Mouse (Mus musculus) brown adipose tissue, adult 24 weeks (tissue): Measurements from ENCODE around the gene Adamts18. TPM values are rescaled to one million over a fixed set of nuclear protein-coding genes. Genes with fewer than 3 reads are reported as not detected.

ENCODE experiments used
- H3K27ac ChIP-seq: fragments of 200-500 bp; replicated peaks from 2 replicates; pipeline ENCODE4 v1.5.1; 2012; ENCODE audit warnings: low read depth, mild to moderate bottlenecking, low read length
- H3K4me1 ChIP-seq: fragments of 200-500 bp; 2 replicates; pipeline ENCODE4 v1.6.1; 2012; ENCODE audit warnings: low read length, mixed read lengths; ENCODE audit not compliant: control insufficient read depth, insufficient read depth, insufficient read length
- H3K4me3 ChIP-seq: fragments of 200-500 bp; 2 replicates; pipeline ENCODE4 v1.5.1; 2012; ENCODE audit warnings: low read depth, mild to moderate bottlenecking, low read length, moderate library complexity; ENCODE audit not compliant: insufficient read depth
- polyA plus RNA-seq: library from polyadenylated mRNA; stranded (reverse); fragments of >200 nt; gene quantifications from 2 replicates; pipeline ENCODE4 v1.2.4, GENCODE M21; 2012; ENCODE audit not compliant: missing spikeins, insufficient read depth, insufficient read length

Adamts18 gene
- polyA plus RNA-seq, 1 experiment: not detected

- Histone ChIP-seq H3K4me3 (no peak overlapping the region), H3K4me1 (no peaks in the 10 kb centered on the region), H3K27ac (no peak overlapping the region)
Observed at GRCm38 (mm10) chr8:113752349-113752748, 96.2 kb downstream of the Adamts18 start.

GRCm38 (mm10) chr8:113735496-113736060, 113.0 kb downstream of the Adamts18 start:
- Histone ChIP-seq H3K27ac (no peak overlapping the region), H3K4me3 (no peak overlapping the region), H3K4me1 (peaks cover 7% of the 10 kb centered on the region; the same call in 1 of the 2 replicates)

GRCm38 (mm10) chr8:113725331-113725730, 123.2 kb downstream of the Adamts18 start:
- Histone ChIP-seq H3K4me3 (no peak overlapping the region), H3K4me1 (no peaks in the 10 kb centered on the region), H3K27ac (no peak overlapping the region)

GRCm38 (mm10) chr8:113723873-113724538, 124.5 kb downstream of the Adamts18 start:
- H3K27ac ChIP-seq: no peak overlapping the region
- H3K4me3 ChIP-seq: no peak overlapping the region
- no peaks in the 10 kb centered on the region for H3K4me1 ChIP-seq

GRCm38 (mm10) chr8:113721459-113721858, 127.1 kb downstream of the Adamts18 start:
- Histone ChIP-seq H3K4me3 (no peak overlapping the region), H3K4me1 (no peaks in the 10 kb centered on the region), H3K27ac (no peak overlapping the region)

GRCm38 (mm10) chr8:113704968-113705367, 143.6 kb downstream of the Adamts18 start:
- Histone ChIP-seq H3K4me3 (no peak overlapping the region), H3K4me1 (no peaks in the 10 kb centered on the region), H3K27ac (no peak overlapping the region)

GRCm38 (mm10) chr8:113691622-113692343, 156.8 kb downstream of the Adamts18 start:
- Histone ChIP-seq H3K4me3 (no peak overlapping the region), H3K4me1 (peaks cover 3% of the 10 kb centered on the region; the same call in 1 of the 2 replicates), H3K27ac (no peak overlapping the region)

- H3K4me3 ChIP-seq: no peak overlapping the region
- no peak overlapping the region for H3K27ac ChIP-seq
- H3K4me1 ChIP-seq: peaks cover 3% of the 10 kb centered on the region; the same call in 1 of the 2 replicates
Observed at GRCm38 (mm10) chr8:113688543-113688915, 160.0 kb downstream of the Adamts18 start.

GRCm38 (mm10) chr8:113687889-113688542, 160.5 kb downstream of the Adamts18 start:
- peaks cover 3% of the 10 kb centered on the region; the same call in 1 of the 2 replicates for H3K4me1 ChIP-seq
- no peak overlapping the region for H3K27ac ChIP-seq
- H3K4me3 ChIP-seq: peak overlapping the region; percentile 3; the same call in 1 of the 2 replicates

GRCm38 (mm10) chr8:113679361-113679760, 169.2 kb downstream of the Adamts18 start:
- H3K27ac ChIP-seq: no peak overlapping the region
- H3K4me1 ChIP-seq: no peaks in the 10 kb centered on the region
- H3K4me3 ChIP-seq: no peak overlapping the region

- Histone ChIP-seq H3K4me3 (no peak overlapping the region), H3K4me1 (no peaks in the 10 kb centered on the region), H3K27ac (no peak overlapping the region)
Observed at GRCm38 (mm10) chr8:113676811-113677210, 171.7 kb downstream of the Adamts18 start.

- no peak overlapping the region for H3K27ac ChIP-seq
- no peaks in the 10 kb centered on the region for H3K4me1 ChIP-seq
- H3K4me3 ChIP-seq: no peak overlapping the region
Observed at GRCm38 (mm10) chr8:113675281-113675680, 173.3 kb downstream of the Adamts18 start.

GRCm38 (mm10) chr8:113674611-113675010, 173.9 kb downstream of the Adamts18 start:
- Histone ChIP-seq H3K4me3 (no peak overlapping the region), H3K27ac (no peak overlapping the region), H3K4me1 (no peaks in the 10 kb centered on the region)

- Histone ChIP-seq H3K27ac (no peak overlapping the region), H3K4me1 (no peaks in the 10 kb centered on the region), H3K4me3 (no peak overlapping the region)
Observed at GRCm38 (mm10) chr8:113673300-113673699, 175.2 kb downstream of the Adamts18 start.

GRCm38 (mm10) chr8:113672599-113673255, 175.8 kb downstream of the Adamts18 start:
- H3K4me1 ChIP-seq: no peaks in the 10 kb centered on the region

More at GRCm38 (mm10) chr8:113672599-113673255, 175.8 kb downstream of the Adamts18 start:
- Histone ChIP-seq H3K27ac (no peak overlapping the region), H3K4me3 (no peak overlapping the region)
